Mouse (Mus musculus) liver, adult (tissue): Measurements from ENCODE around the gene Tmem120b.

Experiments used
- GATA4 ChIP-seq: IDR thresholded peaks from 2 replicates; pipeline ENCODE4 v1.6.1; 2014; ENCODE audit warnings: mild to moderate bottlenecking, low read length; ENCODE audit not compliant: insufficient replicate concordance

Tmem120b gene

GRCm38 (mm10) chr5:123096299-123096698 is 28.1 kb downstream of the Tmem120b start:
- TF ChIP-seq GATA4 = no peak

- no peak for TF ChIP-seq GATA4
Measured at GRCm38 (mm10) chr5:123098487-123098886, 30.3 kb downstream of the Tmem120b start.

GRCm38 (mm10) chr5:123102376-123102775 is 34.2 kb downstream of the Tmem120b start:
- no peak for TF ChIP-seq GATA4

GRCm38 (mm10) chr5:123103556-123103955 is 35.3 kb downstream of the Tmem120b start:
- TF ChIP-seq GATA4 = no peak

- TF ChIP-seq GATA4 = no peak
Measured at GRCm38 (mm10) chr5:123104769-123105168, 36.6 kb downstream of the Tmem120b start.

GRCm38 (mm10) chr5:123109452-123110203 is 41.4 kb downstream of the Tmem120b start:
- TF ChIP-seq GATA4 = no peak

GRCm38 (mm10) chr5:123110296-123110721 is 42.1 kb downstream of the Tmem120b start:
- TF ChIP-seq GATA4 = no peak

GRCm38 (mm10) chr5:123114109-123114508 is 45.9 kb downstream of the Tmem120b start:
- TF ChIP-seq GATA4 = no peak

GRCm38 (mm10) chr5:123114924-123115323 is 46.7 kb downstream of the Tmem120b start:
- TF ChIP-seq GATA4 = no peak

- TF ChIP-seq GATA4 = no peak
Measured at GRCm38 (mm10) chr5:123116080-123116479, 47.9 kb downstream of the Tmem120b start.

GRCm38 (mm10) chr5:123117257-123117656 is 49.0 kb downstream of the Tmem120b start:
- TF ChIP-seq GATA4 = no peak

- TF ChIP-seq GATA4 = no peak
Measured at GRCm38 (mm10) chr5:123117773-123118172, 49.6 kb downstream of the Tmem120b start.

- TF ChIP-seq GATA4 = peak; percentile 25; the same call in 1 of the 2 replicates
Measured at GRCm38 (mm10) chr5:123118826-123119225, 50.6 kb downstream of the Tmem120b start.

GRCm38 (mm10) chr5:123120624-123121215 is 52.5 kb downstream of the Tmem120b start:
- TF ChIP-seq GATA4 = no peak

- TF ChIP-seq GATA4 = no peak
Measured at GRCm38 (mm10) chr5:123122181-123122580, 54.0 kb downstream of the Tmem120b start.

- TF ChIP-seq GATA4 = no peak
Measured at GRCm38 (mm10) chr5:123125105-123125504, 56.9 kb downstream of the Tmem120b start.
